Mouse (Mus musculus) G1E (cell line): Measurements from ENCODE around the gene Apbb2. TPM values are rescaled to one million over a fixed set of nuclear protein-coding genes. Genes with fewer than 3 reads are reported as not detected.

Source experiments
- ATAC-seq: 2 replicates; pipeline ENCODE4 v1.8.0; 2016; ENCODE audit warnings: mild to moderate bottlenecking; ENCODE audit not compliant: insufficient number of reproducible peaks, poor library complexity, low FRiP score, severe bottlenecking; ENCODE audit errors: extremely low read depth
- DNase-seq: peaks from one replicate; pipeline ENCODE4 v3.0.0; 2012; ENCODE audit warnings: low spot score
- H3K27me3 ChIP-seq: 2 replicates; pipeline ENCODE4 v1.6.1; 2012; ENCODE audit warnings: mild to moderate bottlenecking, low read length, inconsistent platforms; ENCODE audit not compliant: insufficient read depth
- H3K36me3 ChIP-seq: replicated peaks from 2 replicates; pipeline ENCODE3; 2012; ENCODE audit warnings: mild to moderate bottlenecking, inconsistent platforms
- H3K4me1 ChIP-seq: 2 replicates; pipeline ENCODE4 v1.6.1; 2012; ENCODE audit warnings: low read depth, low read length, inconsistent platforms, mixed read lengths; ENCODE audit not compliant: insufficient read depth
- H3K4me3 ChIP-seq: 2 replicates; pipeline ENCODE4 v1.5.1; 2012; ENCODE audit warnings: low read depth, mild to moderate bottlenecking, inconsistent platforms, low read length, moderate library complexity, mixed read lengths
- H3K9me3 ChIP-seq: replicated peaks from 2 replicates; pipeline ENCODE4 v1.6.1; 2012; ENCODE audit warnings: inconsistent platforms
- CTCF ChIP-seq: IDR thresholded peaks from 2 replicates; pipeline ENCODE4 v1.5.1; 2012; ENCODE audit warnings: low read depth, low read length, inconsistent platforms, mixed read lengths
- GATA1 ChIP-seq: IDR thresholded peaks from 2 replicates; pipeline ENCODE4 v1.6.1; 2012; ENCODE audit warnings: borderline replicate concordance, low read length, inconsistent platforms, mixed read lengths
- GATA2 ChIP-seq: IDR thresholded peaks from 2 replicates; pipeline ENCODE4 v1.6.1; 2012; ENCODE audit warnings: low read depth, low read length, inconsistent platforms, borderline replicate concordance
- POLR2AphosphoS5 ChIP-seq: IDR thresholded peaks from 2 replicates; pipeline ENCODE4 v1.6.1; 2012; ENCODE audit warnings: low read depth, low read length, inconsistent platforms; ENCODE audit not compliant: insufficient replicate concordance
- TAL1 ChIP-seq: conservative IDR thresholded peaks from 2 replicates; pipeline ENCODE4 v1.6.1; 2012; ENCODE audit warnings: low read depth, low read length, inconsistent platforms, mixed read lengths
- polyA plus RNA-seq: library from polyadenylated mRNA; stranded (reverse); fragments of >175 nt; gene quantifications from 2 replicates; pipeline ENCODE4 v1.2.3, GENCODE M21; 2012
- total RNA-seq, 2 experiments: library from RNA; stranded (forward) in 1 of 2; stranded (reverse) in 1 of 2; fragments of 200-1000 nt in 1 of 2; fragments of >200 nt in 1 of 2; fragmentation: Nextera tagmentation in 1 of 2; gene quantifications; 2 replicates each; pipeline ENCODE4 v1.2.3; 2014 to 2017

The Apbb2 gene
- total and polyA plus RNA-seq, 3 experiments: 0.16 TPM; not detected in 2

GRCm38 (mm10) chr5:66296116-66296515, 322.5 kb downstream of the Apbb2 start:
- no peaks in the 10 kb centered on the region for H3K36me3 ChIP-seq
- ATAC-seq (no peak), DNase-seq (no peak)
- no peak overlapping the region for H3K4me3 ChIP-seq
- H3K9me3 ChIP-seq: peaks cover 45% of the 10 kb centered on the region
- TF ChIP-seq GATA1 (no peak), GATA2 (no peak), TAL1 (no peak)
- no peaks in the 10 kb centered on the region for H3K4me1 ChIP-seq
- no peaks in the 10 kb centered on the region for H3K27me3 ChIP-seq

- DNase-seq: no peak
- H3K36me3 ChIP-seq: no peaks in the 10 kb centered on the region
- no peak for ATAC-seq
- H3K4me1 ChIP-seq: no peaks in the 10 kb centered on the region
- H3K9me3 ChIP-seq: peaks cover 45% of the 10 kb centered on the region
- no peaks in the 10 kb centered on the region for H3K27me3 ChIP-seq
- TF ChIP-seq GATA2 (no peak), TAL1 (no peak), CTCF (no peak), GATA1 (no peak), POLR2AphosphoS5 (no peak)
- no peak overlapping the region for H3K4me3 ChIP-seq
These were observed 323.6 kb downstream of the Apbb2 start for GRCm38 (mm10) chr5:66294952-66295351.

- Histone ChIP-seq H3K9me3 (peaks cover 44% of the 10 kb centered on the region), H3K4me1 (no peaks in the 10 kb centered on the region), H3K27me3 (no peaks in the 10 kb centered on the region), H3K36me3 (no peaks in the 10 kb centered on the region), H3K4me3 (no peak overlapping the region)
- TF ChIP-seq CTCF: no peak
- TF ChIP-seq POLR2AphosphoS5: no peak
- no peak for TF ChIP-seq TAL1
- TF ChIP-seq GATA1: no peak
- no peak for TF ChIP-seq GATA2
- ATAC-seq (no peak), DNase-seq (no peak)
These were observed 324.4 kb downstream of the Apbb2 start for GRCm38 (mm10) chr5:66294106-66294625.

GRCm38 (mm10) chr5:66280742-66281141, 337.8 kb downstream of the Apbb2 start:
- Histone ChIP-seq H3K4me1 (no peaks in the 10 kb centered on the region), H3K36me3 (no peaks in the 10 kb centered on the region), H3K27me3 (no peaks in the 10 kb centered on the region), H3K9me3 (peaks cover 33% of the 10 kb centered on the region), H3K4me3 (no peak overlapping the region)
- DNase-seq: no peak
- TF ChIP-seq CTCF (no peak), POLR2AphosphoS5 (no peak), GATA2 (no peak), TAL1 (no peak), GATA1 (no peak)
- no peak for ATAC-seq

GRCm38 (mm10) chr5:66279650-66280049, 338.9 kb downstream of the Apbb2 start:
- ATAC-seq: no peak

GRCm38 (mm10) chr5:66274417-66274816, 344.2 kb downstream of the Apbb2 start:
- TF ChIP-seq CTCF (no peak), GATA1 (no peak), TAL1 (no peak), POLR2AphosphoS5 (no peak), GATA2 (no peak)
- ATAC-seq: no peak

More at GRCm38 (mm10) chr5:66279650-66280049, 338.9 kb downstream of the Apbb2 start:
- no peak for DNase-seq
- no peak for TF ChIP-seq GATA1
- TF ChIP-seq TAL1: no peak
- TF ChIP-seq GATA2: no peak
- peaks cover 22% of the 10 kb centered on the region for H3K9me3 ChIP-seq
- H3K36me3 ChIP-seq: no peaks in the 10 kb centered on the region
- H3K4me3 ChIP-seq: no peak overlapping the region
- H3K27me3 ChIP-seq: no peaks in the 10 kb centered on the region
- H3K4me1 ChIP-seq: no peaks in the 10 kb centered on the region

GRCm38 (mm10) chr5:66271141-66271540, 347.4 kb downstream of the Apbb2 start:
- Histone ChIP-seq H3K4me3 (no peak overlapping the region), H3K27me3 (no peaks in the 10 kb centered on the region), H3K36me3 (no peaks in the 10 kb centered on the region), H3K9me3 (peaks cover 28% of the 10 kb centered on the region), H3K4me1 (no peaks in the 10 kb centered on the region)
- TF ChIP-seq CTCF (no peak), POLR2AphosphoS5 (no peak), GATA1 (no peak)
- ATAC-seq (no peak), DNase-seq (no peak)

More at GRCm38 (mm10) chr5:66274417-66274816, 344.2 kb downstream of the Apbb2 start:
- Histone ChIP-seq H3K9me3 (peaks cover 28% of the 10 kb centered on the region), H3K4me3 (no peak overlapping the region), H3K4me1 (no peaks in the 10 kb centered on the region), H3K36me3 (no peaks in the 10 kb centered on the region), H3K27me3 (no peaks in the 10 kb centered on the region)
- no peak for DNase-seq
